Mouse (Mus musculus): ENCODE data around the gene Mrc2. TPM values are rescaled to one million over a fixed set of nuclear protein-coding genes. Genes with fewer than 3 reads are reported as not detected.

Mrc2 gene
- polyA plus RNA-seq, 1 experiment from 2014 or later, result 3.6 TPM

DNA sequence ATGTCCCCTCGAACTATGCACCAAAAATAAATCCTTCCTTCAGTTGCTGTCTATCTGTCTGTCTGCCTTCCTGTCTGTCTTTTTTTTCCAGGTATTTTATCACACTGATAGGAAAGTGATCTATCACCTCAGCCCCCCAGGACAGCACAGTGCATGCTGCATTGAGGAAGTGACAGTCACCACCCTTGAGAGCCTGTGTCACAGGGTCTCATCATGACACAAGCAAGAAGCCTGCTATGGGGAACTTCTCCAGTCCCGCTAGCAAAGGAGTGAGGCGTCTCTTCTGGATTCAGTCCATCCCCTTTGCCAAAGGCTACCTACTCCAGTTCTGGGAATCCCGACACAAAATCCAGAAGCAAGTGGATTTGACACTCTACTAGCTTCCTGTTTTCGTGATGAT is 76.4 kb downstream of the Mrc2 start:
- Histone ChIP-seq H3K27ac (ENCODE audit: low read length) (no peak overlapping the region), H3K27me3 (replicated peaks; ENCODE audit: control insufficient read depth, insufficient read depth, low read length) (no peaks in the 10 kb centered on the region), H3K4me1 (replicated peaks; ENCODE audit: control insufficient read depth, insufficient read depth, low read length) (peaks cover 18% of the 10 kb centered on the region), H3K36me3 (ENCODE audit: control insufficient read depth, insufficient read depth) (no peaks in the 10 kb centered on the region), H3K4me3 (replicated peaks; ENCODE audit: low read length) (no peak overlapping the region), H3K9me3 (ENCODE audit: control insufficient read depth, low read length) (no peaks in the 10 kb centered on the region), H3K4me2 (ENCODE audit: low read length) (no peak overlapping the region), H3K9ac (replicated peaks; ENCODE audit: low read depth, low read length) (no peak overlapping the region)
- WGBS, result 91% methylated on average over 5 of the region's 5 CpGs
- ATAC-seq, result no peak

DNA sequence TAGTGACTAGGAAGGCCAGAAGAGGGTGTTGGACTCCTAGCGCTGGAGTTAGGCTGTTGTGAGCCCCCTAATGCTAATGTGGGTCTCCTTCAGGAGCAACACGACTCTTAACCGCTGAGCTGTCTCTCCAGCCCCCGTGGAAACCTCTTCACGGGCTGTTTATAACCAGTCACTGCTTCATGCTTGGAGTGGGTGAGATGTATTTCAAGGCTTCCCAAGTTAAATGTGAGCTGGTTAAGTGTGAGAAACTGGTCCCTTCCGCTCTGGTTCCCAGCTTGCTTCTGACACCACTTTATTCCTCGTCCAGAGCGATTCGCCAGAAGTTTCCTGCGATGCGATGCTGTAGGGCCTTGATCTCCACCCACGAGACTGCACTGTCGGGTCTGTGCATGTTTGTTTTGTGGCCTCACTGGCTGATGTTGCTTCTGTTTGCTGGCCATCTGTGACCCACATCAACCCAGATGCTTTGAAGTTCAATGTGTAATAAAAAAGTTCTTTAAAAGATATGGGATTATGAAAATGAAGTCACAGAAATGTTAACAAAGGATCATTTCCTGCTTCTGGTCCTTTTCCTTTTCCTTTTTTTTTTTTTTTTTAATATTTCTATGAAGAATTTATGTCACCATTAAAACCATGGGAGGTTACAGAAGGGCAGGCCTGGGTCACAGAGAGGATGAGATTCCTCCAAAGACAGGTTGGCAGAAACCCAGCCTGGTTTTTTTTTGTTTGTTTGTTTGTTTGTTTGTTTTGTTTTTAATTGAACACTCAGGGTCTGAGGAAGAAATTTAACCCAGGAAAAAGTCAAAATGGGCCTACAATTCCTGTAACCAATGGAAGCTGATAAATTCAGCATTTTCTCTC is 77.3 kb downstream of the Mrc2 start:
- Histone ChIP-seq H3K4me2 (ENCODE audit: low read length) (no peak overlapping the region), H3K27ac (ENCODE audit: low read length) (no peak overlapping the region), H3K4me1 (replicated peaks; ENCODE audit: control insufficient read depth, insufficient read depth, low read length) (peaks cover 8% of the 10 kb centered on the region), H3K27me3 (replicated peaks; ENCODE audit: control insufficient read depth, insufficient read depth, low read length) (no peaks in the 10 kb centered on the region), H3K9ac (replicated peaks; ENCODE audit: low read depth, low read length) (no peak overlapping the region), H3K36me3 (ENCODE audit: control insufficient read depth, insufficient read depth) (no peaks in the 10 kb centered on the region), H3K4me3 (replicated peaks; ENCODE audit: low read length) (no peak overlapping the region), H3K9me3 (ENCODE audit: control insufficient read depth, low read length) (no peaks in the 10 kb centered on the region)
- no peak for ATAC-seq
- WGBS, result 93% methylated on average over 13 of the region's 13 CpGs

DNA sequence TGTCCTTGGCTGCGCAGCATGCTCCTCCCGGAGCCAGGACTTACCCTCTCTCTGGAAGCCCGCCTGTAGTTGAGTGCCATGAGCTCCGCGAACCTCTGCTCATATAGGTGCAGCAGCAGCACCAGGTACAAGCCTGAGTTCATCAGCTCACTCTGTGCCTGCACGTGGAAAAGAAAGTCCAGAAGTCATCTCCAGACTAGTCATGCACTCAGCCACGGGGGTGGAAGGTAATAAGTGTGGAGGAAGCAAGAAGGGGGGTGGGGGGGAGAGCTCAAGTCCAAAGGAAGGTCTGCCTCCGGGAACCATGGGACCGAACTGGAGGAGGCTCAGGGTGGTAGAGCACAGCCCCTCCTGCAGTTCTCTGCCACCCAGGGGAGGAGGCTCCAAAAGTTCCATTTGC is 79.4 kb downstream of the Mrc2 start:
- Histone ChIP-seq H3K36me3 (ENCODE audit: control insufficient read depth, insufficient read depth) (no peaks in the 10 kb centered on the region), H3K27me3 (replicated peaks; ENCODE audit: control insufficient read depth, insufficient read depth, low read length) (no peaks in the 10 kb centered on the region), H3K9me3 (ENCODE audit: control insufficient read depth, low read length) (no peaks in the 10 kb centered on the region), H3K4me3 (replicated peaks; ENCODE audit: low read length) (no peak overlapping the region), H3K4me1 (replicated peaks; ENCODE audit: control insufficient read depth, insufficient read depth, low read length) (no peaks in the 10 kb centered on the region), H3K27ac (ENCODE audit: low read length) (no peak overlapping the region), H3K9ac (replicated peaks; ENCODE audit: low read depth, low read length) (no peak overlapping the region), H3K4me2 (ENCODE audit: low read length) (no peak overlapping the region)
- no peak for ATAC-seq
- WGBS, result 85% methylated on average over 9 of the region's 9 CpGs

DNA sequence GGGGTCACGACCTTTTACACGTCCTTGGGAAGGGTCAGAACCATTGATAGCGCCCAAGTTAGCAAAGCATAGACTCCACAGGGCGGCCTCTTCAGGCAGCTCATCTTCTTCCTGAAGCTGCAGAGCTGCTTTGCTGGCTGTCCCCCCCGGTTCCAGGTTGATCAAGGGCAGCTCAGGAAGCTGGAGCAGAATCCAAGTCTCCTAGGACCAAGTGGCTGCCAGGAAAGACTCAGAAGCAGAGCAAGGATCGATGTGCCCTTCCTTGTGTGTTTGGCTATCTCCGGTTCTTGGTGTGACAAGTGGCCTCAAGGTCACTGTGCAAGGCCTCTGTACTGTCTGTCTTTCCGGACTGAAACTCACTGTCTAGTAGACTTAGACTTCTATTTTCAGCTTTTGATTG is 81.4 kb downstream of the Mrc2 start:
- H3K36me3 ChIP-seq (ENCODE audit: control insufficient read depth, insufficient read depth), result no peaks in the 10 kb centered on the region
- H3K9me3 ChIP-seq (ENCODE audit: control insufficient read depth, low read length), result no peaks in the 10 kb centered on the region
- no peak overlapping the region for H3K4me3 ChIP-seq (replicated peaks; ENCODE audit: low read length)
- ATAC-seq, result no peak
- H3K4me1 ChIP-seq (replicated peaks; ENCODE audit: control insufficient read depth, insufficient read depth, low read length), result no peaks in the 10 kb centered on the region
- 81% methylated on average over 8 of the region's 8 CpGs for WGBS
- H3K27ac ChIP-seq (ENCODE audit: low read length), result no peak overlapping the region
- no peak overlapping the region for H3K4me2 ChIP-seq (ENCODE audit: low read length)
- H3K27me3 ChIP-seq (replicated peaks; ENCODE audit: control insufficient read depth, insufficient read depth, low read length), result no peaks in the 10 kb centered on the region
- no peak overlapping the region for H3K9ac ChIP-seq (replicated peaks; ENCODE audit: low read depth, low read length)

DNA sequence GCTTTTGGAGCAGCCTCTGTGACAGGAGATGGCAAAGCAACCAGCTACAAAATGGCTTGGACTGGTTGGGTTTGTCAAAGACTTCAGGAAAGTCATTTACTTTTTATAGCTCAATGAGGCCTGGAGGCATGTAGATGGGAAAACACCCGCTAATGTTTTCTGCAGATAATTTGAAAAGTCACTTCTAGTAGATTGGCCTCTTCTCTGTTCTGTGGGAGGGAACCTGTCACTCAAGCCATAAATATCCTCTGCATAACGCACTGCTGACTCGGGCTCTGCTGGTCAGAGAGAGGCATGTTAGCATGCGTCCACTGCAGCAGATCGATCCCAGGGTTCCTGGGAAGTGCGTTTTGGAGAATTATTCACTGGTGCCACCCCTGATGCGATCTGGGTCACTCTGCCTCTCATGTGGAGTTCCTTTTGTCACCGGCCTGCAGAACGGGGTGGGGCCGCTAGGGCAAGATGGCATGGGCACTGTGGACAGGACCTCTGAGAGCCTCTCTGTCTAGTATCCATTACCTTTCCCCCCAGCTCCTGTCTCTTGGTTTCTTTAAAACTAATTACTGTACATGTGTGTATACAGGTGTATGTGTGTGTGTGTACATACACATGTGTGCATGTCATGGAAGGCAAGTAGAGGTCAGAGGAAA is 82.2 kb downstream of the Mrc2 start:
- Histone ChIP-seq H3K9ac (replicated peaks; ENCODE audit: low read depth, low read length) (no peak overlapping the region), H3K36me3 (ENCODE audit: control insufficient read depth, insufficient read depth) (no peaks in the 10 kb centered on the region), H3K9me3 (ENCODE audit: control insufficient read depth, low read length) (no peaks in the 10 kb centered on the region), H3K27me3 (replicated peaks; ENCODE audit: control insufficient read depth, insufficient read depth, low read length) (no peaks in the 10 kb centered on the region), H3K4me2 (ENCODE audit: low read length) (no peak overlapping the region), H3K4me3 (replicated peaks; ENCODE audit: low read length) (no peak overlapping the region), H3K4me1 (replicated peaks; ENCODE audit: control insufficient read depth, insufficient read depth, low read length) (no peaks in the 10 kb centered on the region), H3K27ac (ENCODE audit: low read length) (no peak overlapping the region)
- no peak for ATAC-seq
- WGBS, result 78% methylated on average over 10 of the region's 10 CpGs

DNA sequence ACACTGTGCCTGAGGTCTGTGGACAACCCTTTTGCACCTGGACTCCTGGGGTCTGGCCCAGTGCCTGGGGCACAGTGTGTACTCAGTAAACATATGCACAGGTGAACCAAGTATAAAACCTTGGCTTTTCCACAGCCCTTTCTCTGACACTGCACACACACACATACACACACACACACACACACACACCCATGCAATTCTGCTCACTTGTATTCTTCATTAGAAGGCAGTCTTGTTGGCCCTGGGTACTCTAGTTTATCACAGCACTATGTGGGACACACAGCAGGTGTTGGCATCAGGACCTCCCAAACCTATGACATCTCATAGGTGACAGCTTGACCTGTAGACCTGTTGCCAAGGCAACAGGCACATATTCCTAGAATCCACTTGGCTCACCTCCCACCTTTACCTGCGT is 83.4 kb downstream of the Mrc2 start:
- Histone ChIP-seq H3K27ac (ENCODE audit: low read length) (no peak overlapping the region), H3K9me3 (ENCODE audit: control insufficient read depth, low read length) (no peaks in the 10 kb centered on the region), H3K4me1 (replicated peaks; ENCODE audit: control insufficient read depth, insufficient read depth, low read length) (no peaks in the 10 kb centered on the region), H3K4me3 (replicated peaks; ENCODE audit: low read length) (no peak overlapping the region), H3K36me3 (ENCODE audit: control insufficient read depth, insufficient read depth) (no peaks in the 10 kb centered on the region), H3K27me3 (replicated peaks; ENCODE audit: control insufficient read depth, insufficient read depth, low read length) (no peaks in the 10 kb centered on the region), H3K9ac (replicated peaks; ENCODE audit: low read depth, low read length) (no peak overlapping the region), H3K4me2 (ENCODE audit: low read length) (no peak overlapping the region)
- no peak for ATAC-seq
- 90% methylated on average over 1 of the region's 1 CpGs for WGBS

DNA sequence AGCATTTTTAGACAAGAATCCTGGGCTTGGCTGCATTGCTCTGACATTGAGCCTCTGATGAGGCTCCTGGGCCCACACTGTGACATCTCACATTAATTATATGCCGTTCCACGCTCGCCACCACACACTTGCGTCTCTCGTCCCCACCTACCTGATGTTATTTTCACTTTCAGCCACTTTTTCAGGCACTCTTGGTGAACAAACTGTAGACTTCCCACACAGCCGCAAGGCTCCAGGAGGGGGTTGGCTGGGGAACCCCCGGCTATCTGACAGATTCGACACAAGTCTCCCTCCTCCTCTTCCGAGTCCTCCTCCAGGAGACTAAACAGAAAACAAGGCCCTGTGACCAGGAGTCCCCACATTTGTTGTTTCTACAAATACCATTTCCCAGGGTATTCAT is 92.8 kb downstream of the Mrc2 start:
- H3K4me2 ChIP-seq (ENCODE audit: low read length), result no peak overlapping the region
- H3K36me3 ChIP-seq (ENCODE audit: control insufficient read depth, insufficient read depth), result no peaks in the 10 kb centered on the region
- H3K4me3 ChIP-seq (replicated peaks; ENCODE audit: low read length), result no peak overlapping the region
- WGBS, result 83% methylated on average over 9 of the region's 9 CpGs
- no peak overlapping the region for H3K27ac ChIP-seq (ENCODE audit: low read length)
- H3K9ac ChIP-seq (replicated peaks; ENCODE audit: low read depth, low read length), result no peak overlapping the region
- ATAC-seq, result no peak
- H3K9me3 ChIP-seq (ENCODE audit: control insufficient read depth, low read length), result no peaks in the 10 kb centered on the region
- H3K27me3 ChIP-seq (replicated peaks; ENCODE audit: control insufficient read depth, insufficient read depth, low read length), result no peaks in the 10 kb centered on the region
- H3K4me1 ChIP-seq (replicated peaks; ENCODE audit: control insufficient read depth, insufficient read depth, low read length), result no peaks in the 10 kb centered on the region; the same call in 1 of the 2 replicates

DNA sequence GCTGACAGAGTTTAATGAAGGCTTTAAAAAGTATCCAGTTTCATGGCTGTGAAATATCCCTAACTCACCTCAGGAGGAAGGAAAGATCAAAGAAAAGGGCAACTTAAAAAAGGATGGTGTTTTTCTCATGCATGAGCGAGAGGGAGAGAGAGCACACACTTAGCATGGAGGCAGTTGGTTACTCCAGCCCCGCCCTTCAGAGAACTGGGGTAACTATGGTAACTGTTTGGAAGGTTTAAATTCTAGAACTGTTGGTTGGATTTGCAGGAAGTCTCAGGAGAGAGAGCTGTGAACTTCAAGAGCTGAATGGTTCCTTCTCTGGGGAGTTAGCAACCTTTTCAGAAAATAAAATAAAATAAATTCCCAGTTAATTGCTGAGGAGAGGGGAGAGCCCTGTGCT is 96.2 kb downstream of the Mrc2 start:
- WGBS, result 41% methylated on average over 2 of the region's 2 CpGs
- peak; percentile 75 for ATAC-seq

DNA sequence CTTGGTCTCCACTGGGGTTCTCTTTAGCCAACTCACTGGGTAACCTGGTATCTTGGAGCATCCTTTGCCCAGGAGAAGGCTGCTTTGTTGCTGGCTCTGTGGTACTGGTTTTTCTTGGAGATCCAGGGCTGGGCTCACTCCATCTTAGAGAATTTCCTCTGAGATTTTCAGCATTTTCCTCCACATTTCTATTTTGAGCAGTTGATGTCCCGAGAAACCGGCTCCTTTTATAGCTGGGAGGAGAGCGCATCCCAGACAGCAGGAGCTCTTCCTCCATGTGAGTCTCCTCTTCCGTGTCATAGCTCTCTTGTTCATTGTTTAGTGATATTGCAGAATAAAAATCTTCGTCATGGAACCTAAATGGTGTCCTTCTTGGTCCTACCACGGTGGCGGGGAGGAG is 97.8 kb downstream of the Mrc2 start:
- 88% methylated on average over 7 of the region's 7 CpGs for WGBS

More for the DNA sequence above, 96.2 kb downstream of the Mrc2 start:
- Histone ChIP-seq H3K4me3 (replicated peaks; ENCODE audit: low read length) (no peak overlapping the region), H3K9me3 (ENCODE audit: control insufficient read depth, low read length) (no peaks in the 10 kb centered on the region), H3K4me1 (replicated peaks; ENCODE audit: control insufficient read depth, insufficient read depth, low read length) (no peaks in the 10 kb centered on the region; the same call in 1 of the 2 replicates), H3K4me2 (ENCODE audit: low read length) (no peak overlapping the region), H3K36me3 (ENCODE audit: control insufficient read depth, insufficient read depth) (no peaks in the 10 kb centered on the region), H3K9ac (replicated peaks; ENCODE audit: low read depth, low read length) (no peak overlapping the region), H3K27ac (ENCODE audit: low read length) (no peak overlapping the region), H3K27me3 (replicated peaks; ENCODE audit: control insufficient read depth, insufficient read depth, low read length) (no peaks in the 10 kb centered on the region)

More for the DNA sequence above, 97.8 kb downstream of the Mrc2 start:
- no peak overlapping the region for H3K4me3 ChIP-seq (replicated peaks; ENCODE audit: low read length)
- no peaks in the 10 kb centered on the region; the same call in 1 of the 2 replicates for H3K4me1 ChIP-seq (replicated peaks; ENCODE audit: control insufficient read depth, insufficient read depth, low read length)
- H3K4me2 ChIP-seq (ENCODE audit: low read length), result no peak overlapping the region
- H3K27ac ChIP-seq (ENCODE audit: low read length), result no peak overlapping the region
- no peaks in the 10 kb centered on the region for H3K36me3 ChIP-seq (ENCODE audit: control insufficient read depth, insufficient read depth)
- no peaks in the 10 kb centered on the region for H3K9me3 ChIP-seq (ENCODE audit: control insufficient read depth, low read length)
- ATAC-seq, result no peak
- no peaks in the 10 kb centered on the region for H3K27me3 ChIP-seq (replicated peaks; ENCODE audit: control insufficient read depth, insufficient read depth, low read length)
- H3K9ac ChIP-seq (replicated peaks; ENCODE audit: low read depth, low read length), result no peak overlapping the region

Data from forebrain, embryonic 16.5 days (tissue).